Mouse (Mus musculus): ENCODE data around the gene Foxe1. TPM values are rescaled to one million over a fixed set of nuclear protein-coding genes. Genes with fewer than 3 reads are reported as not detected.

The Foxe1 gene
- total RNA-seq, 2 experiments from 2014 or later: not detected

GRCm38 (mm10) chr4:46395736-46396135 is 52.3 kb downstream of the Foxe1 start:
- no peak for ATAC-seq (ENCODE audit: poor library complexity, severe bottlenecking)

Other genes starting within 250 kb of the Foxe1 start
- gene Ncbp1, start 205.0 kb upstream of the Foxe1 start, total RNA-seq (2015): 53.8 and 57.3 TPM in 2 replicates
- gene Ncbp1, start 205.0 kb upstream of the Foxe1 start, total RNA-seq (2017): 67.1 and 70.0 TPM in 2 replicates
- gene Tstd2, start 204.9 kb upstream of the Foxe1 start, total RNA-seq (2015): 21.5 and 22.1 TPM in 2 replicates
- gene Tstd2, start 204.9 kb upstream of the Foxe1 start, total RNA-seq (2017): 26.3 and 26.5 TPM in 2 replicates
- gene Xpa, start 147.3 kb upstream of the Foxe1 start, total RNA-seq (2015): 49.3 and 53.8 TPM in 2 replicates
- gene Xpa, start 147.3 kb upstream of the Foxe1 start, total RNA-seq (2017): 51.0 and 55.0 TPM in 2 replicates
- gene Trmo, start 45.8 kb downstream of the Foxe1 start, total RNA-seq (2015): 6.9 and 8.4 TPM in 2 replicates
- 6.8 and 9.0 TPM in 2 replicates for gene Trmo, start 45.8 kb downstream of the Foxe1 start, total RNA-seq (2017)
- 4.8 and 12.0 TPM in 2 replicates for gene Hemgn, start 69.9 kb downstream of the Foxe1 start, total RNA-seq (2015)
- 5.8 and 11.8 TPM in 2 replicates for gene Hemgn, start 69.9 kb downstream of the Foxe1 start, total RNA-seq (2017)
- 496 and 542 TPM in 2 replicates for gene Anp32b, start 107.3 kb downstream of the Foxe1 start, total RNA-seq (2015)
- gene Anp32b, start 107.3 kb downstream of the Foxe1 start, total RNA-seq (2017): 105 and 108 TPM in 2 replicates
- 39.9 and 45.3 TPM in 2 replicates for gene Nans, start 145.6 kb downstream of the Foxe1 start, total RNA-seq (2015)
- gene Nans, start 145.6 kb downstream of the Foxe1 start, total RNA-seq (2017): 52.9 and 53.9 TPM in 2 replicates
- 9.7 and 13.3 TPM in 2 replicates for gene Trim14, start 192.5 kb downstream of the Foxe1 start, total RNA-seq (2015)
- 26.8 and 42.5 TPM in 2 replicates for gene Trim14, start 192.5 kb downstream of the Foxe1 start, total RNA-seq (2017)

All from megakaryocyte, adult 5-6 weeks (primary cell).